Mouse (Mus musculus) stomach, embryonic 16.5 days (tissue): Measurements from ENCODE around the gene Slco3a1. TPM values are rescaled to one million over a fixed set of nuclear protein-coding genes. Genes with fewer than 3 reads are reported as not detected.

Experiments
- ATAC-seq: fragments of 200-750 bp; cut with Nextera tagmentation; 2 replicates; pipeline ENCODE4 v1.8.0; 2017; ENCODE audit warnings: moderate number of reproducible peaks, moderate TSS enrichment; ENCODE audit not compliant: insufficient read depth, low FRiP score
- H3K27ac ChIP-seq: fragments of 300-500 bp; sonication (generic); 2 replicates; pipeline ENCODE4 v1.5.1; 2014; ENCODE audit warnings: low read length
- H3K27me3 ChIP-seq: fragments of 300-500 bp; sonication (generic); 2 replicates; pipeline ENCODE4 v1.6.1; 2014; ENCODE audit warnings: low read length, control low read depth, mixed read lengths; ENCODE audit not compliant: control insufficient read depth, insufficient read depth
- H3K36me3 ChIP-seq: fragments of 300-500 bp; sonication (generic); 2 replicates; pipeline ENCODE4 v1.6.1; 2014; ENCODE audit warnings: low read length; ENCODE audit not compliant: control insufficient read depth, insufficient read depth
- H3K4me1 ChIP-seq: fragments of 300-500 bp; sonication (generic); 2 replicates; pipeline ENCODE4 v1.6.1; 2014; ENCODE audit warnings: low read length, control low read depth, mixed read lengths; ENCODE audit not compliant: control insufficient read depth, insufficient read depth
- H3K4me2 ChIP-seq: fragments of 300-500 bp; sonication (generic); 2 replicates; pipeline ENCODE4 v1.6.1; 2014; ENCODE audit warnings: low read depth, low read length, mixed read lengths
- H3K4me3 ChIP-seq: fragments of 300-500 bp; sonication (generic); replicated peaks from 2 replicates; pipeline ENCODE4 v1.5.1; 2014; ENCODE audit warnings: mild to moderate bottlenecking, low read length
- H3K9ac ChIP-seq: fragments of 300-500 bp; sonication (generic); 2 replicates; pipeline ENCODE4 v1.6.1; 2014; ENCODE audit warnings: low read length
- H3K9me3 ChIP-seq: fragments of 300-500 bp; sonication (generic); replicated peaks from 2 replicates; pipeline ENCODE4 v1.6.1; 2016; ENCODE audit warnings: low read length, control low read depth; ENCODE audit not compliant: control insufficient read depth
- WGBS: fragments of 180-500 bp; shearing (Covaris S2); extraction: QIAGEN DNeasy Blood & Tissue Kit; methylation state at CpG from one replicate; pipeline ENCODE4 v1.1.7; 2014; 5-methylcytosine and 5-hydroxymethylcytosine counted together
- polyA plus RNA-seq: library from polyadenylated mRNA; unstranded; fragments of >200 nt; fragmentation: Nextera tagmentation; extraction: Ambion mirVana; gene quantifications from 2 replicates; pipeline ENCODE4 v1.2.1, GENCODE M21; 2015

Gene Slco3a1
- polyA plus RNA-seq, 1 experiment from 2014 or later: 10.7 TPM

DNA sequence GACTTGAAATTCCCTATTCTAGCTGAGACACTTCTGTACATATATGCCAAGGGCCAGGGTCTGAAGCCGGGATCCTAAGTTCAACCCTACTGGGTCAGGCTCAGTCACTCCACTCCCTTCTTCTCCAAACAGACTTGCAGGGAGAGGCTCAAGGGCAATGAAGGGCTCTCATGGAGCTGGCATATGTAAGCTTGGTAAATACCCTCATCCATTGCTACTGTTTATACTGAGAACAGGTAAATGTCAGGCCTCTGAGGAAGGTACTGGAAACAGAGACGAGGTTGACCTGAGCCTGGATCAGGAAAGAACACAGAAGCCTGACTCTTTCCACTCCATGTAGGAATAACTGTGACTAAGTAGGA, 70.6 kb downstream of the Slco3a1 start:
- 79% methylated on average over 2 of the region's 2 CpGs for WGBS
- H3K27me3 ChIP-seq: no peaks in the 10 kb centered on the region
- H3K4me3 ChIP-seq: no peak overlapping the region
- no peaks in the 10 kb centered on the region for H3K36me3 ChIP-seq
- no peak overlapping the region for H3K27ac ChIP-seq
- H3K4me1 ChIP-seq: no peaks in the 10 kb centered on the region
- no peaks in the 10 kb centered on the region for H3K9me3 ChIP-seq
- H3K9ac ChIP-seq: no peak overlapping the region
- no peak for ATAC-seq
- H3K4me2 ChIP-seq: no peak overlapping the region

DNA sequence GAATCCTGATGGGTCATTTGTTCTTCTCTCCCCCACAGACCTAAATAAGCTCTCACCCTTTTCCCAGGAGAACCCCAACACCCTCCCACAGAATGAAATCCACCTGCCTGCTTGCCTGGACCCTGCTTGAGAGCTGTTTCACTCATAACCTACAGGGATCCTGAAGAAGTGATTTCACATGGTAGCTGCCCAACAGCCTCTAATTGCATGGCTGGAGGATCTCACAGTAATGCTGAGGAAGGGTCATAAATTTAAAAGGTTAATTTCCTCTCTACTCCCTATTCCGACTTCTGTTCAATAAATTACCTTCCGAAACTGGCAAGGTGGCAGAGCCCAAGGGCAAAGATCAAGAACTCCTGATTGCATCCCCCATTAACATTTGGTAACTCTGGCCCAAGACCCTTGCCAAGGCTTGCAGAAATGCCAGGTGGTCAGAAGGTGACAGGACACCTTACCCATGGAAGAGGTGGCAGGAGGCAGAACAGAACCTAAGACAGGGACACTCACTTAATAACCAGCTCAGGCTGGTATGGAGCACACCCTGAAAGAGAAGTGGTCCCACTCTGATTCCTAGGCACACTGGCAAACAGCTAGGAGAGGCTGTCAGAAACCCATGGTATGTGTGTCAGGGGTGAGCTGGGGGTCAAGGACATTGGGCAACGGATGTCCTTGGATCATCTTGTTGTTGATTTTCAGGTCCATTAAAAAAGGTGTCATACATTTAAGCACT, 71.1 kb downstream of the Slco3a1 start:
- no peaks in the 10 kb centered on the region for H3K36me3 ChIP-seq
- no peak overlapping the region for H3K4me2 ChIP-seq
- H3K27ac ChIP-seq: no peak overlapping the region
- no peaks in the 10 kb centered on the region for H3K4me1 ChIP-seq
- WGBS: 70% methylated on average over 3 of the region's 3 CpGs
- no peak overlapping the region for H3K4me3 ChIP-seq
- H3K9ac ChIP-seq: no peak overlapping the region
- ATAC-seq: no peak
- no peaks in the 10 kb centered on the region for H3K27me3 ChIP-seq
- H3K9me3 ChIP-seq: no peaks in the 10 kb centered on the region

DNA sequence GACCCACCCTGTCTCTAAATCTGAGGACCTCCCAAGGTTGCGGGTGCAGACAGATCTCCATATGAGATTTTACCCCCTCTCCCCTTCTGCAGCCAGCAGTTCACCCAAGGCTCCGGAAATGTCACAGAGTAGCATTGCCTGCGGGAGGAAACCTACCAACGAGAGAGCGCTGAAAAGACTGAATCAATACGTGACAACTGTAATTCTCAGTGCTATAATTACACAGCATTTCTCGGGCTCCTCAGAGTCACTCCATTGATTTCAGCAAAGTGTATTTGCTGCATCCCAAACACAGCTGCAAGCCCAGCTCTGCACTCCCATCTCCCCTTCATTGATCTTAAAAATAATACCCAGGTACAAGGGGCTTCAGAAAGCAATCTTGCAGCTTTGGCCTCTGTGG, 82.8 kb downstream of the Slco3a1 start:
- H3K4me2 ChIP-seq: no peak overlapping the region
- H3K27ac ChIP-seq: no peak overlapping the region
- WGBS: 75% methylated on average over 7 of the region's 7 CpGs
- H3K9ac ChIP-seq: no peak overlapping the region
- no peaks in the 10 kb centered on the region for H3K36me3 ChIP-seq
- H3K9me3 ChIP-seq: no peaks in the 10 kb centered on the region
- no peaks in the 10 kb centered on the region for H3K27me3 ChIP-seq
- H3K4me3 ChIP-seq: no peak overlapping the region
- H3K4me1 ChIP-seq: no peaks in the 10 kb centered on the region
- no peak for ATAC-seq

DNA sequence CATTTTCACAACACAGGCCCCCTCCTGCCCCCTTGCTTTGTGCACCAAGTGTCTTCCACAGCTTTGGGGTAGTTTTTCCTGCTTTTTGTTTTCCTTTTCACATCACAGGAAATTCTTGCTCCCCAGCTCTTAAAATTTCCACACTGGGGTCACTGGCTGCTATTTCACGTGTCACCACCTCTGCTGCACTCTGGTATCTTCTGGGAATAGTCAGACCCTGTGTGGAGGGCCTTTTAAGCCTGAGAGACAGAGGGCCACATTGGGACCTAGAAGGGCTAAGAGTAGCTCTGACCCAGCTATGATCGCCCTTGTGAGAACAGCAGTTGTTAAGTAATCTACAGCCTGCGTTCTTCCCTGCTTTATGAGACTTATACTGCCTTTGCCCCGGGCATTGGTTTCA, 87.7 kb downstream of the Slco3a1 start:
- no peaks in the 10 kb centered on the region for H3K27me3 ChIP-seq
- WGBS: 85% methylated on average over 4 of the region's 4 CpGs
- ATAC-seq: no peak

DNA sequence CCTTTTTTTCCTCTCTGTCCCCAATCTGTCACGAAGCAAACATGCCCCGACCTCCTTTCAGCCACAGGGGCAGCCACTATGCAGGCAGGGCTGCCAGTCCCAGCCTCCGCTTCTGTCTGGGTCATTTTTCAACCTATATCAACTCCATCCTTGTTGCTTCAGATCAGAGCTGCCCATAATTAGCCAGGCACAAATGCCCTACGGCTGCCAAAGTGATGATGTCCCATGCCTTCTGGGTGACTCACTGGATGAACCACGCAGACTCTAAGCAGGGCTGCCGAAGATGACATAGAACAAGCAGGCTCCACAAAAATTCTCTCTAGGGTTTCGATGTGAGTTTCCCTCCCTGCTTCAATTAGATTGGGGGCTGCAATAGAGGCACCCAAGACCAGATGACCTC, 89.9 kb downstream of the Slco3a1 start:
- Histone ChIP-seq H3K27ac (no peak overlapping the region), H3K36me3 (no peaks in the 10 kb centered on the region), H3K4me3 (no peak overlapping the region), H3K4me1 (no peaks in the 10 kb centered on the region), H3K27me3 (no peaks in the 10 kb centered on the region), H3K9me3 (no peaks in the 10 kb centered on the region), H3K9ac (no peak overlapping the region), H3K4me2 (no peak overlapping the region)
- WGBS: 70% methylated on average over 7 of the region's 7 CpGs
- no peak for ATAC-seq

More for the DNA sequence above, 87.7 kb downstream of the Slco3a1 start:
- Histone ChIP-seq H3K4me1 (no peaks in the 10 kb centered on the region), H3K4me3 (no peak overlapping the region), H3K4me2 (no peak overlapping the region), H3K9me3 (no peaks in the 10 kb centered on the region), H3K27ac (no peak overlapping the region), H3K36me3 (no peaks in the 10 kb centered on the region), H3K9ac (no peak overlapping the region)

DNA sequence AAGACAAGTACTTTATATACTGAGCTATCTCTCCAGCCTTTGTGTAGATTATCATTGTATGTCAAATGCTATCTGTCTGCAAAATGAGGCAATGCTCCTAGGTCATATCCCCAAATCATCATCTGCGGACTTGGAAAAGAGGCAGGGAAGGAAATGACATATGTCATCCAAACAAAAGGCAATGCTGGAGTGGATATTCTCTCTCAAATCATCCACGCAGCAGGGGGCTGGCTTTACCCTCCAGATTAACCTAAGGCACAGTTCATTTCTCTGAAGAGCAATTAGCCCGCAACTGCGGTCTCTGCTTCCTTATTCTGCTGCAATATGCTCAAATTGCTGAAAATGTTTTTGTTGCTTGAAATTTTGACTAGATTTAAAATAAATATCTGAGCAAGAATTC, 92.1 kb downstream of the Slco3a1 start:
- Histone ChIP-seq H3K9ac (no peak overlapping the region), H3K27ac (no peak overlapping the region), H3K4me2 (no peak overlapping the region), H3K36me3 (no peaks in the 10 kb centered on the region), H3K9me3 (no peaks in the 10 kb centered on the region), H3K4me1 (peaks cover 6% of the 10 kb centered on the region), H3K27me3 (no peaks in the 10 kb centered on the region), H3K4me3 (no peak overlapping the region)
- 68% methylated on average over 4 of the region's 4 CpGs for WGBS
- ATAC-seq: no peak

DNA sequence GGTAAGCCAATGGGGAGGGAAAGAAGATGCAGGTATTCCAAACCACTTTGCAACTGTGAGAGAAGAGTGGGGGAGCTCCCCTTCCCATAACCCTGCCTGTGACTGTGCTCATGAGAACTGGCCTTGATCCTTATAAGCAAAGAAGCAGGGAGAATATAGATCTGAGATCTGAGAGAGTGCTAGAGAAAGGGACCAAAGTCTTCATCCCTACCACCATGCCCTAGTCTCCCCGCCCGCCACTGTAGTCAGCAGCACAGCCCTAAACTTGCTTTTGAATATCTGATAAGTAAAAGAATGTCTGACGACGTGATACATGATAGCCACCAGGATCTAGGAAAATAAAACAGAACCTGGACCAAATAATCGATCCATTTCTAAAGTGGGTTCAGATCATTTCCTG, 92.8 kb downstream of the Slco3a1 start:
- no peak overlapping the region for H3K4me2 ChIP-seq
- 70% methylated on average over 5 of the region's 5 CpGs for WGBS
- no peak for ATAC-seq
- no peaks in the 10 kb centered on the region for H3K27me3 ChIP-seq
- peaks cover 6% of the 10 kb centered on the region for H3K4me1 ChIP-seq
- no peak overlapping the region for H3K27ac ChIP-seq
- H3K36me3 ChIP-seq: no peaks in the 10 kb centered on the region
- H3K9me3 ChIP-seq: no peaks in the 10 kb centered on the region
- no peak overlapping the region for H3K9ac ChIP-seq
- no peak overlapping the region for H3K4me3 ChIP-seq

DNA sequence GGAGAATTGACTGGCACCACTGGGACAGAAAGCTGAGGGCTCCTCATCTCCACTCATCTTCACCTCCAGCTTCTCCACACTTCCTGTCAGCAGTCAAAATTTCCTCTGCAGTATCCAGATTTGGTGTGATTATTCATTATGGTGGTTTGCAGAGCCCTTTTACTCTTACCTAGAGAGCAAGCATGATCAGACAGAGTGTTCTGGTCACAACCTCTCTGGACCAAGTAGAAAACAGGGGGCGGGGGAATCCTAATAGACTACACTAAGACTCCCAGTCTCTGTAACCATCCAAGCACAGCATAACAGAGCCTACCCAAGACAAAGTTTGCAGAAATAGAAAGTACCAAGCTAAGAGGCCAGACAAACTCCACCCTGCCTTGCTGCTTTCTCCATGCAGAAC, 93.4 kb downstream of the Slco3a1 start:
- WGBS: 97% methylated on average over 1 of the region's 1 CpGs

DNA sequence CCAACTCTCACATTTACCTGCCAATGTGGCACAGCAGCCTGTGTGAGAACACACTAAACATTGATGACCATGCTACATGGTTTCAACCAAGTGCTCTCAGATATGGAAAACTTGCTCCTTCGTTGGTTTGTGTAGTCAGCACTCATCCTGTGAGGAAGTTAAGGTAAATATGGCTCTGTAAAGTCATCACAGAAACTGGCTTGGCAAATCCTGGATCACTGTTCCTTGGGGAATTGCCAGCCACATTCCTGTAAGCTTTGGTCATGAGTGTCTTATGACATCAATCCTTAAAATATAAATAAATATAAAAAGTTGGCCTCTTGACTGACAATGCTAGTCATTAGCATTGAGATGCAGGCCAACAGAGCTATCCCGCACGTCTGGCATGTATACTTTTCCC, 94.8 kb downstream of the Slco3a1 start:
- H3K27ac ChIP-seq: no peak overlapping the region
- H3K27me3 ChIP-seq: no peaks in the 10 kb centered on the region
- 63% methylated on average over 3 of the region's 3 CpGs for WGBS
- H3K4me3 ChIP-seq: no peak overlapping the region
- H3K9me3 ChIP-seq: no peaks in the 10 kb centered on the region
- ATAC-seq: no peak
- no peak overlapping the region for H3K4me2 ChIP-seq
- H3K4me1 ChIP-seq: peaks cover 6% of the 10 kb centered on the region
- no peak overlapping the region for H3K9ac ChIP-seq
- no peaks in the 10 kb centered on the region for H3K36me3 ChIP-seq

More for the DNA sequence above, 93.4 kb downstream of the Slco3a1 start:
- Histone ChIP-seq H3K4me1 (peaks cover 6% of the 10 kb centered on the region), H3K9ac (no peak overlapping the region), H3K36me3 (no peaks in the 10 kb centered on the region), H3K4me2 (no peak overlapping the region), H3K27ac (no peak overlapping the region), H3K27me3 (no peaks in the 10 kb centered on the region), H3K9me3 (no peaks in the 10 kb centered on the region), H3K4me3 (no peak overlapping the region)
- no peak for ATAC-seq
